Mouse (Mus musculus): ENCODE results near the gene Aym1.
"Not testable (repeated sequence)": the region's sequence is repeated elsewhere in the genome, so short reads cannot be mapped to it uniquely, and the experiment has no call there.

The Aym1 gene

DNA sequence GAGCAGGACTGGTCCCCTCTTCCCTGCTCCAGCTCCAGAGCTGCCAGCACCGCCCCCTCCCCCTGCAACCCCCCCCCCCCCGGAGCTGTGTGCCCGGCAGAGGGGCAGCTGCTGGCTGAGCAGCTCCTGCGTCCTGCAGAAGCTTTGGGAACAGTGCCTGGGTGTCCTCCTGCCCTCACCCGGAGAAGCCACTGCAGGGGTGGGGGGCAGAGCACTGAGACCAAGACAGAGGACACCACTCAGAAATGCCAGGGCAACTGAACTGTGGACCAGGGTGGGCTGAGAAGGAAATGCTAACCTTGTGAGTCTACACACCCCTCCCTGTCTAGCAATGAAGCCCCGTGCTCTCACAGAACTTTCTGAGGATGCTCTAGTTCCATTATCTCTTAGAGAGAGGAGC lies at the start of gene Aym1:
TSS of gene Aym1 (plus strand) at position 109 of the 400 bp plus-strand sequence.
- DNase-seq (ENCODE audit: low spot score in 2 of 2) = no peak

DNA sequence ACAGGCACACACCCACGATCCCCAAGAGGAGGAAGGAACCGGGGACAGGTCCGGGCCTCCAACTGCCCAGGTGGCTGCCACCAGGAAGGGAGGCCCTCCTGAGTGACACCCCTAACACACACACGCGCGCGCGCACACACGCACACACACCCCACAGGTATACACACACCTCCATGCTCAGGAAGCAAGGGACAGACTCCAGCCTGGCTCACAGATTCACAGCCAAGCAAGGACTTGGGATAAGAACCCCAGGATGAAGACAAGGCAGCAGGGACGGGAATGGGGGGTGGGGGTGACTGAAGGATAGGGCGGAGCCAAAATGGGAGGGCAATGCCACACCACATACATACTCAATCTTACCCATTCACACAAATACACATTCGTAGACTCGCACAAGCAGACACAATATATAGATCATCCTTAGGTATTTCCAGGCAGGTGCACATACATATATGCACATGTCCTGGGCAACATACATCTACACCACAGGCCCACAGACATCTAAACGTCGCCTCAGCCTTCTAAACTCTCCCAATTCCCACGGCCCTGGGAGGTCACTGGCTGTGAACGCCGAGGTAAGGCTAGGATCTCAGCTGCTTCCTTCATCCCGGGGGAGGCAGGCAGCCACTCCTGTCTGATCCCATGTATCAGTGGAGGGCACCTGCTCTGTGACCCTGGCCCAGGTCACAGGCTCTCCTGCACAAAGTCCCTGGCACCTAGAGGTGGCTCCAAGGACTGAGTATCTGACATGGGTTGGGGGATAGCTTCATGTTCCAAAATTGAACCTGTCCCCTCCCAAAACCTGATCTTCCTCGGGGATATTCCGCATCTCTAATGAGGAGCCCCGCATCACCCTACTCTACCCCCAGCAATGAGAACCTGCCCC lies 47.4 kb upstream of the Aym1 start:
- DNase-seq (ENCODE audit: low spot score in 2 of 2) = no peak

DNA sequence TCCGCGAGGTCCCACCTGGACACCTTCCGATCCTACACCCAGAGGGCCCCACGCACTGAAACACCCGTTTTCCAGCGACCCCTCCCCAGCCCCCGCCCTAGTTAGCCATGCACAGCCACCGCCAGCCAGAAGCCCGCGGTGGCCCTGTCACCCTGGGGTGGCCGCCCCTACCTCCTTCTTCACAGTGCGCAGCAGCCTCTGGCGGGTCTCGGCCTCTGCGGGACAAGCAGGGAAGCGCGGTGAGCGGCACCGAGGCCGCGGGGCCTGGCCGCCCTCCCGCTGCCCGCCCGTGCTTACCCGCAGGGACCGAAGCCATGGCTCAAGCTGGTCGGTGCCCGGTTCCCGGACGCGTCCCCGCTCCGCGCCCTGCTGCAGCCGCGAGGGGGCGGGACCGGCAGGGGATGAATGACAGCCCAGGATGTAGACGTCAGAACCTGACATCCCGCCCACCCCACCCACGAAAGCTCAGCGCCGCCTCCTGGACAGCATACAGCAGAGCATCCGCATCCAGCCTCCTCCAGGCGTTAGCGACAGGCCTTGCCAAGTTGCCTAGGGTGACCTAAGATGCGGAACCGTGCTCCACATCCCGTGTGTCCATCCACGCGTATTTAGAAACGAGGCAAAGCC lies 46.6 kb upstream of the Aym1 start, which contains the start of gene Sgsm1:
TSS of gene Sgsm1 (minus strand) at position 410 of the 627 bp plus-strand sequence.
- DNase-seq (ENCODE audit: low spot score in 2 of 2) = peak; percentile 27 to 70

DNA sequence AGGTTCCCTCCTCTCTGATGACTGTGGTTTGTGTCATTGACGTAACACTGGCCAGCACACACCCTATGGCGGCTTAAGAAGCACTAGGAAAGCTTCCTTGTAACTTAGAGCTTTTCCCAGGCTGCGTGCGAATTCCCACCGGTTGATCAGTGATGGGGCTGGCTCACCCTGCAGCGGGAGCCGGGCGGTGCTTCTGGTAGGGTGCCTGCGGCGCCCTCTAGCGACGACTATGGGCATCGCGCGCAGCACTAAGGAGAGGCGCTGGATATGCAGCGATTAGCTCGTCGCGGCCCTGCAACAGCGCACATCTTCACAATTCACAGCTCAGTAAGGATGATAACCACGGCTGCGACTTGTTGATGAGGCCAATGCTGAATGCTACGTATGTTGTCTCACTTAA lies 43.1 kb upstream of the Aym1 start:
- DNase-seq (ENCODE audit: low spot score in 2 of 2) = peak; percentile 29 to 75

DNA sequence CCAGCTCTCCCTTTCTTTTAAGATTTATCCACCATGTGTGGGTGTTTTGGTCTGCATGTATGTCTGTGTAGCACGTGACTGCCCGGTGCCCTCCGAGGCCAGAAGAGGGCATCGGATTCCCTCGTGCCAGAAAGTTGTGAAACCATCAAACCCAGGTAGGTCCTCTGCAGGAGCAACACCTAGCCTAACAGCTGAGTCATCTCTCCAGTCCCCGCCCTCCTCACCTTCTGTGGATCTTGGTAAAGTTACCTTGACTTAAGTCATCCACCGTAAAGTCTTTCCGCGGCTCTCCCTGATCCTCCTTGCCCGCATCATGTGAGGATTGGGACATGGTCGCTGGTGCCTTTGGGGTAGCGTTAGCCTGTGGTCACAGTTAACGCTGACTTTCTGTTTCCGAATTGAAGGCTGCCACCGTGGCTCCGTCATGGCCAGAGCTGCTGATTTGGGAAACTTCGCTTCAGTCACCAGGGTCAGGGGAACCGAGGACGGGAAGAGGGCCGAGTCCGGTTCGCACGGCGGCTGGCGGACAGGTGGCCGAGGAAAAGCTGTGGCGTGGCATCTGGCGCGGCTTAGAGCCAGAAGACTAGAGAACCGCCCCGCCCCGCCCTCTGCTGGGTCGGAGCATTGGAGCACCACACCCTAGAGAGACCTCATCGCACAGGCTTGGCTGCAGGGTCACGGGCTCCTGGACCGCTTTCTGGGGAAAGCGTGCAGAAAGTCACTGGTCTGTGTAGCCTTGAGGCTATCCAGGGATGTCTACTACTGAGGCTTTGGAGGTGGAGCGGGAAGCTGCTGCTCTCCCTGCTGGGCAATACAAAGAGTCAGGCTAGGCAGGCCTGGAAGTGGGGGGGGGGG lies 33.1 kb upstream of the Aym1 start:
- DNase-seq (ENCODE audit: low spot score in 2 of 2) = no peak

DNA sequence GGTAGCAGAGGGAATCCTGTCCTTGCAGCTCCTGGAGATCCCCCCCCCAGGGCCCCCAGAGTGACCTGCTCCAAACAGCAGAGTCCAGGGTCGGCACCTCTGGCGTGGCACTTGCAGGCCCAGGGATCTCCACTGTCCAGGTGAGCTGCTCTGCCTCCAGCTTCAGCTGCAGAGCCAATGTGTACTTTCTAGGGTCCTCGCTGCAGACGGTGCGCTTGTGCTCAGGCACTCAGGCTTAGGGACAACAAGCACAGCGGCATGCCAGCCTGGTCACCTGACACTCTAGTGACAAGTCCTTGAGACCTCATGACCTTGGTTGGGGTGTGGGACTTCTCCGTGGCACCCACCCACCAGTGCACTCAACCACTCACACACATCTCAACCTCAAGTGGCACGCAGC lies 27.6 kb upstream of the Aym1 start:
- no peak for DNase-seq (ENCODE audit: low spot score in 2 of 2)

DNA sequence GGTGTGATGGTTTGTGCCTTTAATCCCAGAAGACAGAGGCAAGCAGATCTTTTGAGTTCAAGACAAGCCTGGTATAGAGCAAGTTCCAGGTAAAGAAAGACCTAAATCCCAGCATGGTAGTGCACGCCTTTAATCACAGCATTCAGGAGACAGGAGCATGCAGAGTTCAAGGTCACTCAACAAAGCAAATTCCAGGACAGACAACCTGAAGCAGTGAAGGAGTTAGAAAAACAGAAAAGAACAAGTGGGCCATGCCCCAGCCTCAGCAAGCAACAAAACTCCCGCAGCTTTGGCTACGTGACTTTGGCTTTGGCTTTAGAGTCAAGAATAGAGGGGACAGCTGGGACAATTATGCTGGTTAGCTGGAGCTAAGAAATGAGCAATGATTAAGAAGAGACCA lies 26.9 kb upstream of the Aym1 start:
- no peak for DNase-seq (ENCODE audit: low spot score in 2 of 2)

DNA sequence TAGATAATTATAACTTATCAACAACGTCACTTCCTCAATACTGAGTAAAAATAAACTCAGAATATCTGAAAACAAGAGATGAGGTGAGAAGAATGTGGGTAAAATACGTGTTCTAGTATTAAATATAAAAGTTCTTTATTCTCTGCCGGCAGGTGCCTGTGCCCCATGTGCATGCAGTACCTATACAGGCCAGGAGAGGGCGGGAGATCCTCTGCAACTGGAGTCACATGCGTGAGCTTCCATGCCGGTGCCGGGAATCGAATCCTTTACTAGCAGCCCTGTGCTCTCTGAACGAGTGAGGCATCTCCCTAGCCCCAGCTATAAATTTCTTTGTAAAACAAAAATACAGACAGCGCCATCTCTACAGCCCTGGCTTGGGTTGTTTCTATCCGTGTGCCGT lies 24.9 kb upstream of the Aym1 start:
- peak in 1 of 2 experiments; percentile 23 for DNase-seq (ENCODE audit: low spot score in 2 of 2)

DNA sequence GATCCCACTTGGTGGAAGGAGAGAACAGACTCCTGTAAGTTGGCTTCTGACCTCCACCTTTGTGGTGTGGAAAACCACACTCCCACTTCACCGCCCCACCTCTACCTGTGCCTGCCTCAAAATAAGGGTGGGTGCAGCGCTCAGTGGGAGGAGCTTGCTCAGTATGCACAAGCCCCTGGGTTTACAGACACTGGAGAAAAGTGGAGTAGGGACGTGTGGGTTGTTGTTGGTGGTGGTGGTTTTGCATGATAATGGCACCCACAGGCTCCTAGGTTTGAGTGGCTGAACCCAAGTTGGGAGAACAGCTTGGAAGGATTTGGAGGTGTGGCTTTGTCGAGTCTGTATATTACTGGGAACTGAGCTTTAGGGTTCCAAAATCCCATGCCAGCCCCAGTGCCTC lies 24.2 kb upstream of the Aym1 start:
- no peak for DNase-seq (ENCODE audit: low spot score in 2 of 2)

DNA sequence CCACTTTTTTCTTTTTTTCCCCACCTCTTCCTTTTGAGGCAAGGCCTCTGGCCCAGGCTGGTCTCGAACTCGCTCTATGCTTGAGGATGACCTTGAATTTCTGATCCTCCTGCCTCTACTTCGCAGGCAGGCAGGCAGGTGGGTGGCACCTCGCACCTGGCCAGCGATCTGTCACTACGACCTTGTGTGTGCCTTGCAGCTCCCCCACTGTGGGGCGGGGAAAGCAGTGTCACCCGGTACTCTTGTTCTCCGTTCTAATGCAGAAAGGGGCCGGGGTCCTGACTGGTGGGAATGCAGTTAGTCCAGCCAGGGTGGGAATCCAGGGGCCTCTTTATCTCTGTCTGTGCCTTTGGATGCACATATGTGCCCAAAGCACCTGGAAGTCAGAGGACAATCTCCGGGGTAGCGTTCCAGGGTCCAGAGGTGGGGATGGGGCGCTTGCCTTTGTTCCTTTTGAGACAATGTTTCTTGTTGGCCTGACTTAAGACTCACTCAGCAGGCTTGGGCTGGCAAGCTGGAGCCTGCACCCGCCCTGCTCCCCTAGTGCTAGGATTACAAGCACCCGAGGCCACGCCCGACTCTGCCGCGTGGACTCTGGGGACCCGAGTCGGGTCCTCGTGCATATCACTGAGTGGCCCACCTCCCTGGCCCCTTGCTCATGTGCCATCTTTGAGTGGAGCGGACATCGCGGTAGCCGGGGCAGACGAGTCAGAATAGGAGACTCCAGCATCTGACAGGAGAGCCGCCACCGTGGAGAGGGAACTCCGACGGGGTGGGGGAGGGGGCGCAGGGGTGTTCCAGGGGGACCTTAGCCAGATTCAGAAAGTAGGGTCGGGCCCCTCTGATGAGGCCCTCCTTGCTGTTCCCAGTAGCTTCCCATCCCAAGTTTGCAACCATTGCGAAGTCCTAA lies 22.2 kb upstream of the Aym1 start:
- no peak for DNase-seq (ENCODE audit: low spot score in 2 of 2)

DNA sequence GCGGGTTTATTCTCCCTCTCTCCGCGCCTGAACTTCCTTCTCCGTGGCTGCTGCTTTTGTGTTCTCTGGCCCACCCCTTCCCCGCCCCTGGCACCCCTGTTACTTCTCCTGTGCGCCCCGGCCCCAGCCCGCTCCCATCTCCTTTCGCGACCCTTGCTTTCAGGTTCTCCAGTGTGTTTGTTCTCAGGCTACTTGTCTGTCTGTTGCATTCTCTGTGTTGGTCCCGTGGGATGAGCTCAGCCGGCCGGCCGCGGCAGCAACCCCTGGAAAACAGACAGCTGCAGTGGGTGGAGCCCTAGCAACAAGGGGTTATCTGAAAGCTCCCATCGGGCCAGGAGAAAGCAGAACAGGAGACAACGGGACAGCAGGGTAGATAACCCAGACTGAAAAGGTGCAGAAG lies 21.4 kb upstream of the Aym1 start:
- DNase-seq (ENCODE audit: low spot score in 2 of 2) = no peak

DNA sequence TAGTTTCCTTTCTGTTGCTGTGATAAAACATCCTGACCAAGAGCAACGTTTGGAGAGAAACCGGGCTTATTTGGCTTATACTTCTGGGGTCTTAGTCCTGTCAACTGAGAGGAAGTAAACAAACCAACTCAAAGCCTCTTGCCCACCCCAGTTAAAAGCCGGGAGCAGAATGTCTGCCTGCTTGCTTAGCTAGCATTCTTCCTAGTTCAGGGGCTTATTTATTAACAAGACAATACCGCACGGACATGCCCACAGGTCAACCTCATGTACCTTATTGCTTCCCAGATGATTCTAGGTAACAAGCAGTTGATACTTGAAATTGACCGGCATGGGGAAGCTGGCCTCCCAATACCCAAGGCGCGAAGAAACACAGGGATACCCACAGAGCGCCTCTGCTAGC lies 20.8 kb upstream of the Aym1 start:
- no peak for DNase-seq (ENCODE audit: low spot score in 2 of 2)

DNA sequence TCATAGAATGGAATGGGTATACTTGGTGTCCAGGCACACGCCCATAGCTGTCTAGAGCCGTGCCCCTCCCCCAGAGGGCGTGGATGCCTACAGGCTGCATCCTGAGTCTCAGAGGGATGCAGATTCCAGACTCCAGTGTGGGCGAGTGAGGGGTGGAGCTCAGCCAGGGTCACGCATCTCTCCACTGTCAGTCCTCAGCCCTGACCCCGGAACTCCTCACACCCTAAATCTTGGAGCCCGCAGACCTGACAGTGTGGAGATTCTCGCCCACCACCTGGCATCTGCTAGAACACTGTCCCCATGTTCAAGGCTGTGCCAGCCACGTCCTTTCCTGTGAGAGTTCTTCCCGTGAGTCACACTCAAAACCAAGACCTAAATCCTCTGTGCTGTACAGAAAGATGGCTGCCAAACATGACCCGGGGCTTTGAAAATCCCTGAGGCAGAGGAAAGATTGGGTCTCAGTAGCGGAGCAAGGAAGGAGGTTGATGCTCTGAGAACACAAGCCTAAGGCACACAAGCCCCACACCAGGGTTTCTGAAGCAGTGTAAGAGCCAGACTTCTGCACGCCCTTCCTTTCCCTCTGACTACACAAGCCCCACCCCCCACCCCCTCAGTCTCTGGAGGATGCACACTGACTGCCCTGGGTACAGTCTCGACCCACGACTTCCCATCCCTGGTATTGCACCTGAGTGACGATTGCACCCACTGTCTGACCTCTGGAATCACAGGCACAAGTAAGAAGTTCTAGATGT lies 12.3 kb upstream of the Aym1 start:
- DNase-seq (ENCODE audit: low spot score in 2 of 2) = no peak

DNA sequence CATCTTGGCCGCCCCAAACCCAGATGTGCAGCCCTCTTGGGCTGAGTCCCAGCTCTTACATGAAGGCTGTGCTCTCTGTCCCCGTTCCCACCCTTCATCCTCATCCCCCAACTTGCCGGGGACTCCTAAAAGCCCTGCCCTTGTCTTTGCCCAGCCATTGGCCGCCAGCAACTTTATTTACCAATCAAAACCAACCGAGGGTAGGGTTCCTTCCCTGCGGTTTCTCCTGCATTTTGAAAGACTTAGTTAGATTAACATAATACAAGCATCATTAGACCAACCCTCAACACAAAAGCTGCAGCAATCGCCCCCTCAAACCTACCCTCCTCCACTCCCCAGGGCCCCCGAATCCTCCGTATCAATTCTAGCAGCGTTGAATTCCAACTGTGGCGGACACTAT lies 11.3 kb upstream of the Aym1 start:
- DNase-seq (ENCODE audit: low spot score in 2 of 2) = no peak

DNA sequence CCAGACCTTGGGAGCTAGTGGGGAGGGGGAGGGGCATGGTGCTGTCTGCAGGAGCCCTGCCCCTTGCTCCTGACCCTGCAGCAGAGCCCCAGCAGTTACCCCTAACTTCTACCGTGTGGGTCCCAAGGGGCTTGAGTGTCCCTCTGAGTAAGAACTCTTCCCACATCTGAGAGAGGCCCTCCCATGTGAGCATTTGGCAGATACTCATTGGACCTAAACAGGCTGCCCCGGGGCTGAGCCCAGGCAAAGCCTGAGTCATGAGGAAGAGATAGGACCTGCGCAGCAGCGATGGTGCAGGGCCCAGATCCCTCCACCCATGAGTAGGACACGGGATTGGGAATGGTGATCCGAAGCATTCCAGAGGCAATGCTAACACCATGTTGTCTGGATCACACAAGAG lies 10.4 kb upstream of the Aym1 start:
- not testable (repeated sequence) for DNase-seq (ENCODE audit: low spot score in 2 of 2)

DNA sequence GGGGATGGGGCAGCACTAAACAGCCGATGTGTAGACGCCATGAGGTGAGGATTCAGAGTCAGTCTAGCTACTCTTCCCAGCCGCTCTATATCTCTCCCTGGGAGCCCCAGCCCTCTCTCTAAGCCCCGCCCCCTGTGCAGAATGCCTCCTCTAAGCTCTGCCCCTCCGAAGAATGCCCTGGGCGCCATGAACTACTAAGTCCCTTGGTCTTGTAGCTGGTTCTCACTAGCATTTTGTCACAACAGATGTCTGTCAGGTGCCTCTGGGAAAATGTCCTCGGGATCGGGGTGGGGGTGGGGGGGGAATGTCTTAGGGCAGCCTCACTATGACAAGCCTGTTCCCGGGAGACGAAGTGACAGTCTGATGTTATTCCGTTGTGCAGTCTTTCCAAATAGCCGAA lies 9.5 kb upstream of the Aym1 start:
- no peak for DNase-seq (ENCODE audit: low spot score in 2 of 2)

DNA sequence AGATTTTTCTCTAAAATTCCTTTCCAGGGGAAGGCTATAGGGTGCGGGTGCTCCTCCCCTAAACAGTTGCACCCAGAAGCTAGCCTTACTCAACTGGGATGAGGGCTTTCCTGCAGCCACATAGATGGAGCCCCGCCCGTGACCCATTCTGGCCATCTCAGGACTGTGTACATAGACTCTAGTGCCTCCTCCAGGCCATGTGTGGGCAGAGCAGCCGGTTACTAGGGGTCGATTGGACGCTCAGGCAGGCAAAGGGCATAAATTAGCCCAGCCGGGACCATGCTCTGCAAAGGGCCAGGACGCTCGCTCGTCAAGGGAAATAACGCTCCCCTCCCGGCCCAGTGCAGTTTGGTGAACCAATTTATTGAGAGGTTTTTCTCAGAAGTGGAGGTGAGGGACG lies 8.5 kb upstream of the Aym1 start:
- DNase-seq (ENCODE audit: low spot score in 2 of 2) = no peak

DNA sequence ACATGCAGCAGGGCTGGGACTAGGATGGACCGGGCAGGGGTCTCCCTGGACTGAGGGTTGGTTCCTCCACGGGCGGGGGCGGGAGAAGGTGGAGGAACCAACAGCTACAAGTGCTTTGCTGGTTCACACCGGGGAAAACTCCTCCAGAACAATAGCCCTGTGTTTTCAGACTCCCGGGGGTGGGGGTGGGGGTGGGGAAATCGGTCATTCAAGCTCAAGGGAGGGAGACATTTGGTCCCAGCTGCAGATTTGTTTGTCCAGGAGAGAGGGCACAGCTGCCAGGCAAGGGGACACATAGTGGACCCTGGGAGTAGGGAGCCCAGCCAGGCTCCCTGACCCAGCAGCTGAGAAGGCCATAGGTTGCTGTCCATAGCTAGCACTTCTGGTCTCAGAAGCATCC lies 7.9 kb upstream of the Aym1 start:
- no peak for DNase-seq (ENCODE audit: low spot score in 2 of 2)

DNA sequence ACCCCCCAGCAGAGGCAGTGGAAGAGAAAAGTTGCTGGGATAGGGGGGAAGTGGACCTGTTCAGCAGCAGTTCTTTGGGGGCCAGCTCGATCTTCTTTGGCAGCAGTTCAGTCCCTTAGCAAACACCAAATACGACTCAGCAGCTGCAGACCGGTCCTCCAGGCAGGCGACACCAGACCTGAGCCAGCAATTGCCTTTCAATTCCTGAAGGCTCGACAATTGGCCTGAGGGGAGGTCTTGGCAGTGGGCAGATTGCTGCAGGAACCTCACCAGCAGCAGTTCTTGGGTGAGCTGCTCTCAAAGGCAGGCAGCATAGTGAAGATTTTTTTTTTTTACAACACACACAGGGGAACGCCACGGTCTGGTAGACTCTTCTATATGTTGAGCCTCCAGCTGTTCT lies 7.3 kb upstream of the Aym1 start:
- DNase-seq (ENCODE audit: low spot score in 2 of 2) = no peak

DNA sequence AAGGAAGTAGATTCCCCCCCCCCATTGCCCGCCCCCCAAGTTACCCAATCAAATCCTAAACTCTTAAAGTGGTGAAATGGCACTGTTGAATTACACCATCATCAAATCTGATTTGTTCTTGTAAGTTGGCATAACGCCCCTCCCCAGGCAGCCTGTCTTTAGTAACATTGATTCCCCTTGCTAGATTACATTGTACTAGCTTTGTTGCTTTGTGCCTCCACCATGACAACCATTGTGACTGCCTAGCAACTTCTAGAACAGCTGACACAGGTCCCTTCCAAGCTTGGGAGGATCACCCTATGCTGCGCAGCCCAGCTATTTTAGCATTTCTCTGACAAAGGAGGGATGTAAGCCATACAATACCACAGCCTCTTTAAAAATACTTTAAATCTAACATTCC lies 5.3 kb upstream of the Aym1 start:
- DNase-seq (ENCODE audit: low spot score in 2 of 2) = no peak

DNA sequence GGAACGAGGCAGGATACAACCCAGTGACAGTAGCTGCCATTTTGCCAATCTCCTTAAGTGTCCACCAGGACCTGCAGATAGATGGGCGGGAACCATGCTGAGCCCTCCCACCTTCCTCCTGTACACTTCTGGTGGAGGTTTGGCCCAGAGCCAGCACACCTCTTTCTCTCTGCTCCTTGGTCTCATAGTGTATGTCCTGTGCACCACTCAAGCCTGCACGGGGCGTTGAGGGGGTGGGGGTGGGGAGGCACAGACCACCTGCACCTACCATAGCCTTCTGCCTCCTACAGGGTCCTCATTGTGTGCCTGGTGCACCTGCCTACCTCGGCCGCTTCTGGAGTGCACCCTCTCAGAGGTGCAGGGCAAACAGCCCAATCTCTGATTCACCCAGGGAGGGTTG lies 4.5 kb upstream of the Aym1 start:
- no peak for DNase-seq (ENCODE audit: low spot score in 2 of 2)

Measured in spleen, postnatal 4 days (tissue).